In genomic region chr11:95098346-95099095, GRCm38 (mm10) we compare ENCODE assay signal across 33 mouse cellular contexts. TPM values are rescaled to one million over a fixed set of nuclear protein-coding genes. Genes with fewer than 3 reads are reported as not detected.
DNase-seq lines count a peak whose midpoint lies in the region; ATAC-seq and TF ChIP-seq lines count a peak whose summit lies in the region.
"Had no signal": no experiment of that assay in that cellular context is flagged by ENCODE, and none has a peak within 500 bp of the region (broad histone marks: within the 10 kb centered on the region; RNA-seq: fewer than 3 reads in every experiment).

No protein-coding gene starts in this region.

- H3K27ac ChIP-seq in lung, postnatal 0 days (ENCODE audit: low read length), result 0 out of 2 replicates have a peak overlapping the region, but pooled peaks have one; percentile 14
- H3K27ac ChIP-seq: hindbrain, embryonic 14.5 days; kidney, postnatal 0 days; liver, embryonic 15.5 days; neural tube, embryonic 12.5 days had no signal

- DNase-seq in lung, postnatal 0 days (ENCODE audit: low spot score), result no peak
- no peak for DNase-seq in lung, postnatal 4 days
- peak; percentile 69 for DNase-seq in Muller cell, postnatal 12 days (ENCODE audit: inconsistent ontology term)
- no peak for DNase-seq in heart, adult 9 months (ENCODE audit: low spot score in 2 of 2)
- no peak for DNase-seq in gastrocnemius, postnatal 36 days
- DNase-seq: adrenal gland, adult 2 months; cerebellum, adult 2 months; cerebellum, postnatal 14 days; heart, postnatal 4 days; kidney, adult 8-10 months; kidney, postnatal 4 days; layer of hippocampus, postnatal 36 days; left cerebral cortex, postnatal 4 days; lung, embryonic 14.5 days; right cerebral cortex, postnatal 4 days; thymus, postnatal 4 days had no signal

- peak; percentile 45; the same call in 1 of the 2 replicates for TF ChIP-seq EP300 in lung, postnatal 0 days (IDR thresholded peaks at IDR 0.05)

- no peak overlapping the region for H3K4me3 ChIP-seq in lung, postnatal 0 days (ENCODE audit: low read depth, low read length)
- no peak overlapping the region for H3K4me3 ChIP-seq in myocyte
- H3K4me3 ChIP-seq: liver, embryonic 15.5 days; neural tube, embryonic 12.5 days had no signal

- TF ChIP-seq POLR2A in myocyte (IDR thresholded peaks at IDR 0.05; ENCODE audit: insufficient read length, low read depth), result no peak

- no peak overlapping the region for H3ac ChIP-seq in myocyte (ENCODE audit: control insufficient read depth, insufficient read length)

- no peaks in the 10 kb centered on the region for H3K79me2 ChIP-seq in myocyte (ENCODE audit: control insufficient read depth, insufficient read depth)

- intact Hi-C loops in gastrocnemius, postnatal 36 days (cut with DNase I), result no loop called here

- H3K9ac ChIP-seq in lung, postnatal 0 days (replicated peaks; ENCODE audit: low read depth), result no peak overlapping the region
- H3K9ac ChIP-seq: hindbrain, embryonic 14.5 days; liver, embryonic 15.5 days; lung, embryonic 14.5 days; neural tube, embryonic 12.5 days had no signal

- 76% methylated on average over 5 of the region's 5 CpGs for WGBS in lung, postnatal 0 days

- H3K9me3 ChIP-seq in lung, postnatal 0 days (ENCODE audit: low read length), result no peaks in the 10 kb centered on the region
- H3K9me3 ChIP-seq: liver, embryonic 15.5 days; neural tube, embryonic 12.5 days had no signal

- no peak for TF ChIP-seq CTCF in lung, postnatal 0 days (IDR thresholded peaks at IDR 0.05)

- H3K27me3 ChIP-seq in lung, postnatal 0 days (replicated peaks; ENCODE audit: insufficient read depth, low read length), result no peaks in the 10 kb centered on the region
- H3K27me3 ChIP-seq in myocyte (ENCODE audit: control insufficient read depth, insufficient read depth, insufficient read length), result no peaks in the 10 kb centered on the region
- H3K27me3 ChIP-seq: neural tube, embryonic 12.5 days had no signal

- no peak overlapping the region for H3K4me2 ChIP-seq in lung, postnatal 0 days (replicated peaks; ENCODE audit: low read depth, low read length)
- H3K4me2 ChIP-seq in myocyte (ENCODE audit: low read depth), result peak overlapping the region; percentile 3
- H3K4me2 ChIP-seq: heart, embryonic 11.5 days; hindbrain, embryonic 14.5 days; liver, embryonic 15.5 days; lung, embryonic 14.5 days; midbrain, embryonic 11.5 days; neural tube, embryonic 12.5 days had no signal

- peak; percentile 4; the same call in 1 of the 2 replicates for ATAC-seq in lung, postnatal 0 days
- ATAC-seq: activated CD4-positive, CD25-positive, alpha-beta regulatory T cell, adult 4 months; forebrain, embryonic 14.5 days; midbrain, embryonic 16.5 days had no signal

- H3K36me3 ChIP-seq in lung, postnatal 0 days (ENCODE audit: insufficient read depth, low read length), result no peaks in the 10 kb centered on the region
- H3K36me3 ChIP-seq in myocyte (ENCODE audit: control insufficient read depth, insufficient read depth), result no peaks in the 10 kb centered on the region
- H3K36me3 ChIP-seq: liver, embryonic 15.5 days; neural tube, embryonic 12.5 days had no signal

- H3K4me1 ChIP-seq in lung, postnatal 0 days (ENCODE audit: insufficient read depth, low read depth, low read length), result peaks cover 17% of the 10 kb centered on the region

TF ChIP-seq in myocyte, 11 proteins besides CTCF, POLR2A, EP300 and RAD21:
- TF ChIP-seq USF1 (IDR thresholded peaks at IDR 0.05; ENCODE audit: low read depth) (peak; percentile 52), POLR2AphosphoS2 (IDR thresholded peaks at IDR 0.05; ENCODE audit: insufficient read length, low read depth) (no peak), SRF (IDR thresholded peaks at IDR 0.05; ENCODE audit: control insufficient read depth, insufficient read length, low read depth) (no peak)

RNA-seq across cellular contexts. Expression of gene Dlx3, which starts 21.4 kb away (rescaled TPM):
- polyA plus RNA-seq in lung, postnatal 0 days (2015; fragmentation: Nextera tagmentation; extraction: Ambion mirVana), result 0.05 TPM in 1 of 2 replicates, not detected in the other
- polyA plus RNA-seq in myocyte (2012; fragmentation: generic; extraction: Trizol), result 6.3 TPM
- total RNA-seq in gastrocnemius, postnatal 36 days (2021), result not detected
- total RNA-seq: gastrocnemius, adult 18-20 months; granulocyte monocyte progenitor cell, adult 5-6 weeks; heart, postnatal 4 days; layer of hippocampus, postnatal 36 days; left cerebral cortex, postnatal 4 days; liver, adult 2 months had no signal
- polyA plus RNA-seq: activated CD4-positive, CD25-positive, alpha-beta regulatory T cell, adult 4 months; cortical plate, adult 2 months; forebrain, embryonic 14.5 days; frontal cortex, adult 2 months; liver, adult 2 months; spleen, adult 2 months had no signal

RNA-seq across cellular contexts. Expression of gene Itga3, which starts 21.9 kb away (rescaled TPM):
- 44.3 and 63.1 TPM in 2 replicates for polyA plus RNA-seq in lung, postnatal 0 days (2015; fragmentation: Nextera tagmentation; extraction: Ambion mirVana)
- polyA plus RNA-seq in myocyte (2012; fragmentation: generic; extraction: Trizol), result 19.9 TPM
- 1 to 10 TPM; 3.2 to 4.0 TPM for total RNA-seq in gastrocnemius, postnatal 36 days (2021)
- total RNA-seq: granulocyte monocyte progenitor cell, adult 5-6 weeks had no signal

RNA-seq across cellular contexts. Expression of gene Dlx4, which starts 47.5 kb away (rescaled TPM):
- polyA plus RNA-seq in lung, postnatal 0 days (2015; fragmentation: Nextera tagmentation; extraction: Ambion mirVana), result 0.55 and 0.79 TPM in 2 replicates
- polyA plus RNA-seq in myocyte (2012; fragmentation: generic; extraction: Trizol), result 0.49 TPM
- total RNA-seq in gastrocnemius, postnatal 36 days (2021), result not detected
- total RNA-seq: gastrocnemius, adult 18-20 months; granulocyte monocyte progenitor cell, adult 5-6 weeks; heart, postnatal 4 days; layer of hippocampus, postnatal 36 days; liver, adult 2 months; megakaryocyte, adult 5-6 weeks had no signal
- polyA plus RNA-seq: activated CD4-positive, CD25-positive, alpha-beta regulatory T cell, adult 4 months; forebrain, embryonic 14.5 days; frontal cortex, adult 2 months; heart, embryonic 11.5 days; hindbrain, embryonic 14.5 days; kidney, postnatal 0 days; midbrain, embryonic 11.5 days; spleen, adult 2 months had no signal

RNA-seq across cellular contexts. Expression of gene Pdk2, which starts 57.4 kb away (rescaled TPM):
- 39.3 and 51.1 TPM in 2 replicates for polyA plus RNA-seq in lung, postnatal 0 days (2015; fragmentation: Nextera tagmentation; extraction: Ambion mirVana)
- polyA plus RNA-seq in myocyte (2012; fragmentation: generic; extraction: Trizol), result 33.3 TPM
- 100 to 1,000 TPM; 370 to 480 TPM for total RNA-seq in gastrocnemius, postnatal 36 days (2021)
